Mouse (Mus musculus) G1E (cell line): ENCODE data around the gene Stard13.

Experiments
- CTCF ChIP-seq: IDR thresholded peaks from 2 replicates; pipeline ENCODE4 v1.5.1; 2012; ENCODE audit warnings: low read depth, low read length, inconsistent platforms, mixed read lengths
- POLR2AphosphoS5 ChIP-seq: IDR thresholded peaks from 2 replicates; pipeline ENCODE4 v1.6.1; 2012; ENCODE audit warnings: low read depth, low read length, inconsistent platforms; ENCODE audit not compliant: insufficient replicate concordance
- TAL1 ChIP-seq: conservative IDR thresholded peaks from 2 replicates; pipeline ENCODE4 v1.6.1; 2012; ENCODE audit warnings: low read depth, low read length, inconsistent platforms, mixed read lengths

GRCm38 (mm10) chr5:151090996-151091395 is 142.6 kb downstream of the Stard13 start:
- TF ChIP-seq TAL1, result no peak
- no peak for TF ChIP-seq CTCF
- no peak for TF ChIP-seq POLR2AphosphoS5
